Mouse (Mus musculus): ENCODE results near the gene Anxa5. TPM values are rescaled to one million over a fixed set of nuclear protein-coding genes. Genes with fewer than 3 reads are reported as not detected.
A peak's percentile ranks its signal among the peaks of the same experiment; 100 is the strongest.

Gene Anxa5
- polyA plus RNA-seq, 1 experiment from 2014 or later = 329 TPM

DNA sequence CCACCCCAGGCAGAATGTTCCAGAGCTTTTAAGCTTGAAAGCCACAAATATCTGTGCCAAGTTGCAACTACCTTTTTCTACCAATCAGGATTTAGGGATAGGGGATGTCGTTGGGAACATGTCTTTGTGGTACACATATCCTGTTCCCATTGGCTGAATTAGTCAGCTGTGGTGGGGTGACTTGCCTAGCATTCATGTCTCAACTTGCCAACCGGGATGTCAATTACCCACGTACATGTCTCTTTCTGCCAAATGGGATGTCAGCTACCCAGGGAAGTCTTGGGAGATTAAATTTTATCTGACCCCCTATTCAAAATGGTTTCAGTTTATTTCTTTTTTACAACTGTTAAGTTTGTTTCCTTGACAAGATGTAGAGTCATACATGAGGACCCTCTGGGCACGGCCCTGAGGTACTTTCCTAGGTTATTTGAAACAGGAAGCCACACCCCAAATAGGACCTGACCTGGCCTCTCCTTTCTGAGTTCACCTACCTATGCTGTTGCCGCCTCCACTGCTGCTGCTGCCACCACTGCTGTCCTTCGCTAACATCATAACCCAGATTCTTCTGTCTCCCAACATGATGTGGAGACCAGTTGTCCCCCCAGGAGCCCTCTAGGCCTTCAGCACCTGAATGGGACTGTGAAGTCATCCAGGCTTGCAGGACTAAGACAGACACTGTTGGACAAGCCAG lies 13.3 kb upstream of the Anxa5 start:
- DNase-seq (ENCODE audit: low spot score) = no peak

DNA sequence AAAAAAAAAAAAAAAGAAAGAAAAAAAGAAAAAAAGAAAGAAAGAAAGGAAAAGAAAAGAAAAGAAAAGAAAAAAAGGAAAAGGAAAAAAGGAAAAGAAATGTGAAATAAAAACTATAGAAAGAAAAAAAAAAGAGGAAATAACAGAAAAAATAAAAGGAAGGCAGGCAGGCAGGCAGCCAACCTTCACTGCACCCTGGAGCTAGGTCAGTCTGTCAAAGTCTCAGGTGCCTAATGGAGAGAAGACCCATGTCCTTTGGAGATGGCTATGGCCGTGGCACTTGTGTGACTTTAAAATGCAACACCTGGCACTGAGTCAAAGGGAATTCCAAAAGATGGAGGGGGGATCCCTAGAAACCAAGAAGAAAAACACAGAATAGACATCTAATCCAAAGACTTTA lies 12.7 kb upstream of the Anxa5 start:
- no peak for DNase-seq (ENCODE audit: low spot score)

DNA sequence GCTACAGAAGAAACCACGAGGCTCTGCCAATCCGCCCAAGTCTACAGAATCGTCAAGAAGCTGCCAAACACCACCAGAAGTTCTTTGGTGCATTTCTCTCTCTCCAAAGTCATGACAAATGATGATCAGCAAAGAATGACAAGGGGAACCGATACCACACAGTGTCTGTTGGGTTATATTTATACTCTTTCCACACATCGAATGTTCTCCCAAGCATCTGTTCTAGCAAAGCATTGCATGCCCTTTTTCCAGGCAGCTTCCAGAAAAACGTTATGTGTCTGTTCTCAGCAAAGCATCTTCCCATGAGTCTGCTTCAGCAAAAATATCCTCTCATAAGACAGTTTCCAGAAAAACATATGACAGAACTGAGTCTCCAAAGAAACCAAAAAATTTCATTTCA lies 11.2 kb upstream of the Anxa5 start:
- no peak for DNase-seq (ENCODE audit: low spot score)

DNA sequence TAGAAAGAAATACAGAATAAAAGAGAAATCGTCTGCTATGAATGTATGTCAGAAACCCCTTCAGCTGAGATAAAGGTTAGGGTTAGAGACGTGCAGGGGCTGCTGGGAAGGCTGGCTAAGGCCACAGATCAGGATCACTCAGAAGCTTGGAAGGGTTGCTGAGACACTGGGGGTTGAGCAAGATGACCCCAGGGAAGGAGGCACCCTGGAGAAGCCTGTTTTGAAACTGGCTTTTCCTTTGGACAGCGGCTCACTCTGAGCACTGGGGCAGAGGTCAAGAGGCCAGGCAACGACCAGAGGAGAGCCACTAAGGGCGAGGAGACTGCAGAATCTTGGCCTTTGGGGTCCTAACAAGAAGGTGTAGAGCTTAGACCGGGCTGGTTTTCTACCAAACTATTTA lies 10.5 kb upstream of the Anxa5 start:
- no peak for DNase-seq (ENCODE audit: low spot score)

DNA sequence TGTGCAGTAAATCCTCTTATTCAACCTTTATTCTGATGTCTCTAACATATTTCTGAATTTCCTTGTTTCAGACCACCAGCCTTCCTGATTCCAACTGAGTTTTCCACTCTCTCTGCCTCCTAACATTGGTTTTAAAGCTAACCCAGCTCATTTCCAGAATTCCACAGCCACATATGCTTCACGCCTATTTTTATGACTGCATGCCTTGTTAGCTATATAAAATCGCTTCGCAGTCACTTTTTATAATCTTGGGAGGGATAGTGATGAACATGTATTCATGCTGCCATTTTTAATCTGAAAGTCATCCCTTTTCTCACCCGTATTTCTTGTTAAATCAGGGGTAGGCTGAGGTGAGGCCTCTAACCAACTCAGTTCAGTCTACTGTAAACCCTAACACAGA lies 8.6 kb upstream of the Anxa5 start:
- no peak for DNase-seq (ENCODE audit: low spot score)

DNA sequence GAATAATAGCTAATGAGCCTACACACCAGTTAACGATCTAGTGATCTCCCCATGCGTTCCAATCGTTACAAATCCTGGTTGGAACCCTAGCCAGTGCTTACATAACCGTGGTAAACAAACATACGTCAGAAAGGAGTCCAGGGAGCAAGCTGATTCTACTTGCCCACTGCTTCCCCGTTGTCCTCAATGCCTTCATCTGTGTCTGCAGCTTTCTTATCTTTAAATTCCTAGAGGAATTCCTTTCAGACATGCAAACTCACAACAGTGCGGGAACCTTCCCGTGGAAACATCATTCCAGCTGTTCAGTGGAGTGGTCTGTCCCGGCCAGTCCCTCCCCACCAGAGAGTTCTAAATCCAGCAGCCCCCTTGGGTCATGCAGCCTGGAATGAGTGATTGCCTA lies 7.2 kb upstream of the Anxa5 start:
- no peak for DNase-seq (ENCODE audit: low spot score)

DNA sequence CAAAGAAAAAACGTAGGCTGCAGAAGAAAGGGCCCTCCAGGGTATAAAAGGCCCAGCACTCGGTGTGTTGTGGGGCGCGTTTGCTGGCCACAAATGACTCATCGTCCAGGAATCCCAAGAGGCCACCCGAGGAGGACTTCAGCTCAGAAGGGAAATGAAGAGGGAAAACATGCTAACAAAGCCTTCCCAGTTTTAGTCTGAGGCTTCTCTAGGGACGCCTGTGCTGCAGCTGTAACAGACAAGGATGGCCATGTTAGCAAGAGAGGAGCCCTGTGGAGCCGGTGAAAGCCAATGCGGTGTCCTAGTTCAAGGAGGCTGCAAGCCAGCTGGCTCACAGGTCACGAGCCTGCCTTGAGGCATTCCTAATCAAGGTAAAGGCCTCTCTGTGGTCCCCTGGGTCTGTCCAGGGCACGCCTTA lies 6.1 kb upstream of the Anxa5 start:
- no peak for DNase-seq (ENCODE audit: low spot score)

DNA sequence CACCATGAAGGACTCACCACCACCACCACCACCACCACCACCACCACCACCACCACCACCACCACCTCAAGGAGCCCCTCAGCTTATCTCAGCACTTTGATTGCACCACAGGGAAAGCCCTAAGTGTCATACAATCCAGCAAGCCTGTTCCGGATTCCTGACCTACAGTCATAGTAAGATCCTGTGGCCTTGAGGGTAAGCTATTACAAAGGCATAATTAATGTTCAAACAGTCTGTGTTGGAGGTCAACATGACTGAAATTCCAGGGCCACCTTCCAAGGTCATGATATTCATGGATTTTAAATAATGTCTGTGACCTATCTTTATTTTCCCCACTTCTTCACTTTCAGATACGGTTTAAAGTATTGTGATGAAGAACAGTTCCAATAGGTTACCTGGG lies 4.8 kb upstream of the Anxa5 start:
- DNase-seq (ENCODE audit: low spot score) = no peak

DNA sequence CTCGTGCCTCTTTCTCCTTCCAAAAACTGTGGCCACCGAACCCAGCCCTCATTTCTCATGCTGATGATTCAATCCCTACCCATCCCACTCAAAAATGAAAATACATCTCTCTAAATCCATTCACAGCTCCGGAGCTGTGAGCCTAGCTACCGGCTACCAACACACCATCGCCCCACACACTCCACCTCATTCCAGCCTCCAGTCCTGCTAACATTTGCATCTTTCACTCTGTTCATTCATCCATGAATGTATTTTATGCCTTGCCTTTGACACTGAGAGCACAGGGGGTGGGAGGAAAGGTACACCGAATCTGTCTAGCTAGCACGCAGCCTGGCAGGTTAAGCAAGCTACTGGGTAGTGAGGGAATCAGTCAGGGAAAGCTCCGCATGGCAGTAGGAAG lies 3.1 kb upstream of the Anxa5 start:
- no peak for DNase-seq (ENCODE audit: low spot score)

DNA sequence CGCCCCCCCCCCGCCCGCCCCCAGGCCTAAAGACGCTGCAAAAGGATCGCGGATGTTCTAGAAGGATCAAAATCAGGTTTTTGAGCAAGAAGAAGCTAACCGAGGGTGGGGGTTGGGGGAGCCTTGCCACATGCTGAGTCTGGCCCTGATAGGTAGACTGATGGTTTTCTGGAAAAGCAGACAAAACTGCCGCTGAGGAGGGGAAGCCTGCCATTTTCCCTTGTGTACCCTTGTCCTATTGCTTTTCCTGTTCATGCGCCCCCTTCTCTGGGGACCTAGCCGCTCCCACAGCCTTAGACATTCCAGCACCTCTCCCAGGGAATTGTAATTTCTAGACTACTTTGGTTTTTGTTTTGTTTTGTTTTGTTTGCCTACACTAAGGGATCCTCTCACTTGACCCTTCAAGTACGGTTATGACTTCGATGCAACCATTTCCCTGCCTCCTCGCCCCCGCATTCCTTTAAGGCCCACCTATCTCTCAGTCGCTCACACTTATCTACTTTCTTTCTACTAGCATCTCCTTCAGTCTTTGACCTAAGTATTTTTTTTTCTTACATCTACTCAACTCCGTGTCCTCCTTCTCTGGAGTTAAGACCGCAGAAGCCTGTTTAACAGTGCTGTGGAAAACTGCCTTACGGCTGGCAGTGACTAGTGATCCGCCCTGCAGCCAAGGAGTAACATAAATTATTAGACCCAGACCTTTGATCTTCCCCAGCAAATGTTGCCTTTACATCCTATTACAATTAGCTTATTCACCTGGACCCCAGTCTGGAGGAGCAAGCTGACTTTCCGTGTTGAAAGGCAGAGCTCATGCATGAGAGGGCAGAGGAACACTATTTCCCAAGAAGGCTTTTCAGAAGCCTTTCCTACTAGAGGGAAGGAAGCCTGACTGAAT lies 814 bp upstream of the Anxa5 start:
- DNase-seq (ENCODE audit: low spot score) = no peak

DNA sequence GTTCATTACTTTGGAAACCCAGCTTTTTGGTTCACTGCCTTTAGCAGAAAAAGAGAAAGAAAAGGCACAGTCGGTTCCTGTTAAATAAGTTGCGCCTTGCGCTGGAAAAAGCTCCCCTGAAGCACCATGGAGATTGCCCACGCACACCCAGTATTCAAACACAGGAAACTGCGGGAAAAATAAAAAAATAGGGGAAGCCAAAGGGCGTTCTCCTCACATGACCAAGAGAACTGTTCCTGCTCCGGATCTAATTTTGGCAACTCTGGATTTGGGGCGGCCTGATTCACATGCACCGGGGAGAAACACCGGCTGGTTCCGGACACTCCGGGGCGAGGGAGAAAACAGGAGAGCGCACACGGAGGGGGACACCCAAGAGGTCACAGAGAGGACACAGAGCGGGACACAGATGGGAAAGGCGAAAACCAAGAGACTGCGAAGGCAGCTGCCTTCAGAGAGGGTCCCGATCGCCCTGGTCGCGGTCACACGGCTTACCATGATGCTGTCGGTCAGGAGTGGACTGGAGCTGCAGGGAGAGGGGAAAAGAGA lies 683 bp downstream of the Anxa5 start:
- peak; percentile 24 for DNase-seq (ENCODE audit: low spot score)

DNA sequence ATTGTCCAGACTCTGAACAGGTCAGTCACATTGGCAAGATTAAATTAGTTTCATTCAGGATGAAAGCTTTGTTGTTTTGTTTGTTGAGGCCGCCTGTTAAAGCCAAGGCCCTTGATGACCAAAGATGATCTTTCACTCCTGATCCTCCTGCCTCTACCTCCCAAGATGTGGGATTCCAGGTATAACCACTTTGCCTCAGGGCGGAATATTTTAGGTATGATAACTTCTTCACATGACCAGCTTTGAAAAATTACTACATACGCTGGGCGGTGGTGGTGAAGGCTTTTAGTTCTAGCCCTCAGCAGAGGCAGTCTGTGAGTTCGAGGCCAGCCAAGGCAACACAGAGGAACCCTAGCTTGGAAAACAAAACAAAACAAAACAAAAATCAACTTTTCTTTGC lies 1.3 kb downstream of the Anxa5 start:
- no peak for DNase-seq (ENCODE audit: low spot score)

DNA sequence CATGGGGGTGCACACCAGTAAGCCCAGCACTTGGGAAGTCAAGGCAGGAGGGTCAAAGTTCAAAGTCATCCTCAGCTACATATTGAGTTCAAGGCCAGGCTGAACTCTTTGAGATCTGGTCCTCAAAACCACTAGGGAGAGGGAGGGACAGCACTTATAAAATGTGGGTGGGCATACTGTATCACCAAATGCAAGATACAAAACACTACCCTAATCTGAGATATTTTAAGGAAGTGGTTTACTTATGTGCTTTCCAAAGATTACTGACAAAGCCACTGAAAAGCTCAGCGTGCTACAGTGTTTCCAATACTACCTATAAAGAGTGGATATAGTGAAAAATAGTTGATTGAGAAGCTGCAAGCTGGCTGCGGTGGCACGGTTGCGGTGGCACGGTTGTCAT lies 2.5 kb downstream of the Anxa5 start:
- no peak for DNase-seq (ENCODE audit: low spot score)

DNA sequence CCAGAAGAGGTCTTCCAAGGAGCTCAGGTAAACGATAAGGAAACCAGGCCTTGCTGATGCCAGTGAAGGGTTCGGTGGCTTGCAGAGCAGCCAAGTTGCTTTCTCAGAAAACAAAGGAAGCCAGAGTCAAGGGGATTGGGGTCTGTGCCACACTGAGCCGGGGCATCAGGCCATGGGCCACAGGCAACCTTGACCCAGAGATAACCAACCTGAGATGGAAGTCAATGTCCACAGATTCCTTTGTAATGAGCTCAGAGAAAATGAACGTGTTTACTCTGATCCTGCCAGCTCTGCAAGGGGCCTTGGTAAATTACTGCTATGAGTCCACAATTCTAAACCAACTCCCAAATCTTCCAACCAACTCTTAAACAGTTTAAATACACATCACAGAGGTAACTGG lies 3.8 kb downstream of the Anxa5 start:
- no peak for DNase-seq (ENCODE audit: low spot score)

DNA sequence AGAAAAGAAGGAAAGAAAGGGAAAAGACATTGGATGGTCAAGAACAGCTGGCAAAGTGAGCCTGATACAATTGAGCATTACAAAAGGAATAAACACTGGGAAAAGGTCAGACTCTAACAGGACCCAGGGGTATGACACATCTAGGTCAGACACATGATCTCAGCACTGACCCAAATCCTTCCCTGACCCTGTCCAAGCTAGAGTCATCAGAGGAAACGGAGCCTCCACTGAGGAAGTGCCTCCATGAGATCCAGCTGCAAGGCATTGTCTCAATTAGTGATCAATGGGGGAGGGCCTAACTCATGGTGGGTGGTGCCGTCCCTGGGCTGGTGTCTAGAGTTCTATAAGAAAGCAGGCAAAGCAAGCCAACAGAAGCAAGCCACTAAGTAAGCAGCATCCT lies 6.8 kb downstream of the Anxa5 start:
- DNase-seq (ENCODE audit: low spot score) = no peak

DNA sequence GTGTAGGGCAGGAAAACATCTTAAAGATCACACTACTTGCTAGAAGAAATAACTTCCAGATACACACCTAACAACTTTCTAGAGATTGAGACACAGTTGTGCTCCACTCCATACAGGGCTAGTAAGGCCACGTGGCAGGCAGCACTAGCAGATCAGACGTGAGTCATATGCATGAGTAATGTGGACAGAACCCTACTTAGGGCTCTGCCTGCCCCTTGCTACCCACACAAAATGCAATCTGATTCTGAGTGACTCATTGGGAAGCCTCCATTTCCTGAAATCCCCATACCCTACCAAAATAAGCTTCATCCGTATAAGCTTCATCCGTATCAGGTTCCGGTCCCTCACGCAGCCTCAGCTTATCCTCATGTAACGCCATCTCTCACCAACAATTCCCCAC lies 8.1 kb downstream of the Anxa5 start:
- DNase-seq (ENCODE audit: low spot score) = no peak

DNA sequence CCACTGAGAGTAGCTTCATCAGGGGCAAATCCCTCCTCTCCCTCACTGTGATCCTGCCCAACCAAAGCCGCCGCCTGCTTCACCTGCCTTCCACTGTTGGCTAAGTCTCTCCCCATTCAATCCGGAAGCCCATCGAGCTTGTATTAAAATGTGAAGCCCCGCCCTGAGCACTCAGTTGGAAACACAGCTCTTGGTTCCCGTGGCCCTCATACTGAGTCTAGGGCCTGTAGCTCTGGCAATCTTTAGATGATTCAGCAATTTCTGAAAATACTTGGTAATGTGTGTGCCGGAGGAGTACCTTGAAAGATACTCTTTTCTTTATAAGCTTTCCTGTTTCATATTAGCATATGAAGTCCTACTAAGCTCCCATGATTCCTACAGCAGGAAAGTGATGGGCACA lies 10.2 kb downstream of the Anxa5 start:
- DNase-seq (ENCODE audit: low spot score) = no peak

DNA sequence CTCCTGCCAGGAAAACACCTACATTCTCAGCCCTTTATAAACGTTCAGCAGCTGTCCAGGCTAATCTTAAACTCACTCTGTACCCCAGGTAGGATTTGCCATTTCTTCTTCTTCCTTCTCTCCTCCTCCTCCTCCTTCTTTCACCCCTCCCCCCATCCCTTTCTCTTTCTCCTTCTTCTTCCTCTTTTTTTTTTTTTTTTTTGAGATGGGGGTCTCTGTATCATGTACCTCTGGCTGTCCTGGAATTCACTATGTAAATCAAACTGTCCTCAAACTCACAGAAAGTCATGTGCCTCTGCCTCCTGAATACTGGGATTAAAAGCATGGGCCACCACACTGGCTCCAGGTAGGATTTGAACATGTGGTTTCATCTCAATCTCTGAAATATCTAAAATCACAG lies 13.3 kb downstream of the Anxa5 start:
- no peak for DNase-seq (ENCODE audit: low spot score)

DNA sequence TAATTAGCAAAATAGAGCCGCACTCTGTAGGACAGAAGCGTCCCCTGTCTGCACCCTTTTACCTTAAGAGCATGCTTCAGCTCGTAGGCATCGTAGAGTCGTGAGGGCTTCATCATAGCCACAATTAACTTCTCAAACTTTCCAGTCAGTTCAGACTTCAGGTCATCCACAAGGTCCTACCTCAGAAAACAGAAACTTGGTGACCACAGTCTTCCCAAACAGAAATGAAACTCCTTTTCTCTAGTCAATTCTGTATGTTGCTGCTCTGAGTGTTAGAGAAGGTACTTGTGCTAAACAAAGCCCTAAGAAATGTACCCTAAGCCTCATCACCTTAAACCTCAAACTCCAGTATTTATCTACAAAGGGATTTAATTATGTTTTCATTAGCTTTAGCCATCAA lies 13.9 kb downstream of the Anxa5 start:
- DNase-seq (ENCODE audit: low spot score) = no peak

DNA sequence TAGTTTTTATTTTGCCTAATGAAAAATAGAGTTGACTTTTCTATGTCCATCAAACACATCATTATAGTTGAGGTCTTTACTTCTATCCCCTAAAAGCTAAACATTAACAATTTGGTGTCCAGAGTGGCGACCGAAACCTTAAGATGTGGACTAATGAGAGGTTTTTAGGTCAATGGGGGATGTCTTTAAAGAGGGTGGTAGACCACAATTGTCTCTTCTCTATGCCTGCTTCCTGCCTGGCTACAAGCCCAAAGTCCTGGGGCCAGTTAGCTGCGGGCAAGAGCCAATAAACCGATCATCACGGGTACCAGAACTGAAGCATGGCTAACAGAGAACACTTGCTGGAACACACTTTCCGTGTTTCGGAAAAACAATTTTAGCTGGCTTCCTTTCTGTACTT lies 15.0 kb downstream of the Anxa5 start:
- no peak for DNase-seq (ENCODE audit: low spot score)

DNA sequence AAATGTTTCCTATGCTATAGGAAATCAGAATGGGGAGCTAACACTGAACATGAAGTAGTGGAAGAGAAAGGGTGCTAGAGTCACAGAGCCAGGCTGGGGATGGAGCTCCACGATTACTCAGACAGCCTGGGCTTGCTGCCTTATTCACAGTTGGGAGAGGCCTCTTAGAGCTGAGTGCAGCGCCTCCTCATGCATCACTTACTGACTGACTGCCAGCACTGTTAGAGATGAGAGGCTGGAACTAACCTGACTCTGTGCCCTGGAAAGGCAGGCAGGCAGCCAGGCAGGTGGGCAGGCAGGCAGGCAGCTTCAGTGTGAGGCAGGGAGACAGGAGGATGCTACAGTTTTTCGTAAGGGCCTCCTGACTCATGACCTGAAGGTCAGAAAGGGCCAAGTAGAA lies 20.1 kb downstream of the Anxa5 start:
- no peak for DNase-seq (ENCODE audit: low spot score)

DNA sequence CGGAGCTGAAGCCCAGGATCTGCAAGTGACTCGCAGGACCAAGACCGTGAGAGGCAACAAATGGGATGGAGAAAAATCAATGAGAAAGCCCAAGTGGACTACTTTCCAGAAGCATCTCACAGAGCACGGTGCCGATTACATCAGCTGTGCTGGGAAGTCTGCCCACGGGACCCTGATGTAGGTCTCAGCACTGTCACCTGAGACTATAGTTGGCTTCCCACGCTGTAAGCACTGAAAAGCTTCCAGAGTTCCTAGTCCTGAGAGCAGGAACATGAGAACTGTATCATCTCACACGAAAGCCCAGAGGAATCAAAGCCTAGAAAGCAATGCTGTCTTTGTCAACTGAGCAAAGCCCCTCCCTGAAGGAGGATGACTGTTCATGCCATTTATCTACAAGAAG lies 20.6 kb downstream of the Anxa5 start:
- no peak for DNase-seq (ENCODE audit: low spot score)

DNA sequence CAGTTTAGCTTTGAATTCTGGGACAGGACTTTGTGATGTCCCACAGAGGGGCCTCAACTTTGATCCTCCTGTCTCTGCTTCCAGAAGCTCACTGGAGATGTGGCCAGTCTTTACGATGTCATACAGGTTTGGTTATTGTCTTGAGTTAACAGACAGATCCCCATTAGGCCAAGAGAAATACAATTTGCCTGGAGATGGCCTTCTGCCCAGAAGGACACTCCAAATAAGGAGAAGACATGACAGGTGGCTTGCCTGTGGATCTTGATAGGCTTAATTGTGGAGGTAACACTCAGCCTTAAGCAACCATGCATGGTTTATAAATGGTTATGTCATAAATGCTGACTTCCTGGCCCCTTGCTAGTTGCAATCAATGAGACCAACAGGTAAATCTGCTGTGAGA lies 23.2 kb downstream of the Anxa5 start:
- DNase-seq (ENCODE audit: low spot score) = no peak

Measured in thymus, postnatal 0 days (tissue).